Mouse (Mus musculus) urinary bladder, postnatal 10 days (tissue): ENCODE measurements around the gene Dner.
"Not testable (repeated sequence)": the region's sequence is repeated elsewhere in the genome, so short reads cannot be mapped to it uniquely, and the experiment has no call there.

Source experiments
- DNase-seq: peaks from one replicate; pipeline ENCODE4 v3.0.0; 2022; ENCODE audit warnings: low spot score

Dner gene

DNA sequence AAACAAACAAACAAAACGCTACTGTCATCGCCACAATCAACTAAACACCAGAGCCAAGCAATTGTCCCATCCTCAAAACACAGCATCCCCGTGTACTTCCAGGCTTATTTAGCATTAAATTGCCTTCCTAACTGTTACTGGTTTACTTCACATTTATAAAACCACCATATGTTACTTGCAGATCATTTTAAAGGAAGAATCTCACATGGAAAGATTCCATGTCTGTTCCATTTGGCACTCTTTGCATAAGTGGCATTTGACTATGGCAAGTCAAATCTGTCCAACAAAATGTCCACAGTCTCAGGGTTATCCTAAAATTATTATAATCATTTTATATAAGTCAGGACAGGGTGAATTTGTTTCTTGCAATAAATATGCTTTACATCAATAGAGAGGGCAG, 299.2 kb downstream of the Dner start:
- no peak for DNase-seq

DNA sequence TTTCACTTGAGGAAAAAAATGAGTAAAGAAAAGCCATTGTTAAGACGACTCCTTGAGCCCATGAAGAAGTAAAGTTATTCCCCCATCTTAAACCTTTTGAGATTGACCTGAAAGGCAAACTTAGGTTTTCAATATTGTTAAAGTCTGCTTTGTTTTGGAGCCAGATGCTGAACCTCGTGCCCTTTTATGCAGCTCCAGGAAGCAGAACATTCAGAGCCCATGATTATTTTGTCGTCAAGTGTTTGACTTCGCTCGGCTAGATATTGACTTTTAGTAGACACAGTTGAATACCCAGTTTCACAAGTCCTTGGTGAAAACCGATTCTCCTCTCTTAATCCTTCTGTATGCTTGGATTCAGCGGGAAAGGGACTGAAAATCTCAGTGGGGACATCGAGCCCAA, 300.1 kb downstream of the Dner start:
- DNase-seq, result no peak

DNA sequence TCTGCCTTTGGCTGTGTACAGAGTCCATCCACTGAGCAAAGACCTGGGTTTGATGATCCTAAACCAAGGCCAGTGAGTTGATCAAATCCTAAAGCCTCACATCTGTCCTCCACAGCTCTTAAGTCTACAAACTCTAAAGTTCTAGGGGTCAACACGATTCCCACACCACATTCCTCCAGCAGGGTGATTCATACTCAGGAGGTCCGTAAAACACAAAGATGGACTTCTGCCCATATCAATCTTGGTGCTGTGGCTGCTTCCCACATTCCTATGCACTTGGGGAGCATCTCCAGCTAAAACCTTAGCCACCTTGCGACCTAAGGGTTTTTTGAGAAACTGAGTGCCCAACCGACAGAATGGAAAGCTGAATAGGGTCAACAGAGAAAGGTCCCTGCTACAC, 305.1 kb downstream of the Dner start:
- DNase-seq, result no peak

DNA sequence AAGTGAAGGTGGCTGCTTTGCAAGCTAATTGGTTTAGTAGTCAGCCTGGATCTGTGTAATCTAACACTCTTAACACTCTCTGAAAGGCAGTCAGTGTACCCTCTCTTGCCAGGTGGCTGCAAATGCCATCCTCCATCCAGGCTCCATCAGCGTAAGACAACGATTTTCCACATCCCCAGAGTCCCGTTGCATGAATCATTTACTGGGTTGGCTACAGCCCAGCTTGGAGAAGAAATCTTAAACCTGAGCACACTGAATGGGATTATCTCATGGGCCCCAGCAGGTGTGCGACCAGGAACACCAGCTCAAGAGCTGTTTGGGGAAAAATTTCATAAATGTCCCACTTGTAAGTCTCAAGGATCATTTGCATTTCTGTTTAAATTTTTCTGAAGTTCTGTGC, 308.4 kb downstream of the Dner start:
- no peak for DNase-seq

DNA sequence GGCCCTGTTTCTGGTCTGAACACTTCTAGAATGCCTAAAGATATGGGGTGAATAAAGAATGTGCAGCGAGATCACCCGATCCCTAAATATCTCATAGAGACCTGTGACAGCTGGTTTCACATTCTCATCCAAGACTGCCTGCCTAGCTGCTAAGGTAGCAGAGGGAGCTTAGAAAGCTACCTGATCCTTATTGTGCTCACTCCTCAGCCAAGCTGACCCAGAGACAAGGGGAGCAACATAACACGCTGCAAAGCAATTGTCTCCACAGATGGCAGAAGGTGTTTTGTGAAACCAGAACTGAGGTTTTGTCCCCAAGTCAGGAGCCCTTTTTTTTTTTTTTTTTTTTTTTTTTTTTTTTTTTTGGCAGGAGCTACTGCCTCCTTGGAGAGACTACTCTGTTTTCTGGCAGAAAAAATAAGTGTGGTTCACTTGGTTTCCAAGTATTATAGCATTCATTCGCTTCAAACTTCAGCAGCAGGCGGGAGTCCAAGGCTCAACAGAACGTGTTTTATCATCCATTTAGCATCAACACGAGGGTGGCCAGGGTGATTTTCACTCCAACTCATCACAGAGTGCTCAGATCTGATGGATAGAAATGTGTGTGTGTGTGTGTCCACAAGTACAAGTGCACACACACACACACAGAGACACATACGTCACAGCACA, 309.4 kb downstream of the Dner start:
- DNase-seq, result no peak

DNA sequence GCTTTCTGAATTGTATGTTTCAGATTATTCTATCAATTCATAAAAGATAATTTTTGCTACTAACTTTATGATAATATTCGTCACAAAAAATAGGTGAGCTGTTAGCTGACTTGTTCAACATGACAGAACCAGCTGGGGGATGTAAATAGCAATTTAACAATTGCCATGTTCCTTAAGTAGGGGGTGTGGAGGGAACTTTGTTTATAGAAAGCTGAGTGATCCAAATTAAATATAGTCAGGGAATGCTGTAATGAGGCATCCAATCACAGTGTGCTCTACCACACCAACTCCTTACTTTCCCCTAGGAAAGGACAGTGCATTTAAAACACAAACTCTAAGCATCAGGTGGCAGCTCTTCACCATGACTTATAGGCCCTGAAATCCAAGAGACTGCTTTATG, 313.3 kb downstream of the Dner start:
- DNase-seq, result no peak

DNA sequence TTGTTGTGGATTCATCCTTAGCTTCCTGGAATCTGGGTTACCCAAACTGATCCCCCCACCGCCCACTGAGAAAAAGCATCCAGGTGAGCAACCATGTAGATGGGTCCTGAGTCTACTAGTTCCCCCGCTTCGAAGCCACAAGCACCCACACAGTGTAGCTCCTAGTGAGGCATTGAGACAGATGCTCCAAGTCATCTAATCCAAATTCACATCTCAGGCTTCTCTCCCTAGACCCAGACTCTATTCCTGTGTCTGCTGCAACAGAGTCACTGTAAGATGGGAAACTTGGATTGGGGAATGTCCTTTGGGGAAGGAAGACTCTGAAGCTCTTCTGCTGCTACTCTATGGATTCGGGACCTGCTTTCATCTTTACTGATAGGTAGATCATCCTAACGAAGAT, 314.0 kb downstream of the Dner start:
- DNase-seq, result no peak

DNA sequence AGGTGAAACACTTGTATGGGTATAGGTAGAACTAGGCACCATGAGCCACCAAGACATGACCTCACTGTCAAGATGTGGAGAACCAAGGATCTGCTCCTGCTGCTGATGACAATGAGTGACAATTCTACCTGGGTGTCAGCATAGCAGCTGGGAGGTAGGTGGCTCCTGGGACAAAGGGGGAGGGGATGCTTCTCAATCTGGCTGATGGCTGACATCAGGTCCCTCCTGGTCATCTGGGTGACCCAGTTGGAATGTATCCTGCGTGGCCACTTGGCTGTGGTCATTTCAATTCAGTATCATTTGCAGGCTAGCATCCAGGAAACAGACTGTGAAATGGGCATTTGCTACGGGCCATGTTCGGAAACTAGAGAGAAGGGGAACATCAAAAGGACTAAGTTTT, 315.1 kb downstream of the Dner start:
- DNase-seq, result no peak

DNA sequence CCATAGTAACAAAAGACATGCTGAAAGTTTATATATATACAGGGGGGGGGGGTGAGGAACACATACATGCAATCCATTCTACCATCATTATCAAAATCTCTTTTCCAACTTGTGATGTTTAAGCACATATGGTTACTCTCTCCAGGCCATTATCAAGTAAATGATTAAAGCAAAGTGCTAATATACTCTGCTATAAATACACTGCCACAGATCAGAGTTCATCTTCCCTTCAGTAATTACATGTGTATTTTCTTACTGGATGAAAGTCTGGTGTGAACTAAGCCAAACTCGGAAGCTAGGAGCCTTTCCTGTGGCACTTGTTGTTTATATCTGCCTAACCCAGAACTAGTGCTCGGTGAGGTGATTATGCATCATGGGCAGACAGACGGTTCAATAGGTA, 328.3 kb downstream of the Dner start:
- no peak for DNase-seq

DNA sequence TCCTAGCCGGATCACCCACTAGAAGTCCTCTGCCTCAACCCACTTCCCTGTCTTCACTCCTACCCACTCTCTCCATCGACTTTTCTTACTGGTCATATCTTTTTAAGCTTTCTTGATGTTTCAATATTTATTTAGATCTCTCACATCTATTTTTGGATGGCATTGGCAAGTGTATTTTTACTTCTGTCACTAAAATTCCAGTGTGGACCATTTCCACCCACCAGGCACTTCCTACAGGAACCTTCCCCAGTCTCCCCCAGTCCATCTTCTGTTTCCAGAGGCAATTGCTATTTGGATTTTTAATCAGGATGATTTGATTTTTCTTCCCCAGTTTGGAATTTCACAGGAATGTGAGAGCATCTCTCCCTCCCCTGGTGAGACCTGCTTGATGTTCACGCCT, 329.5 kb downstream of the Dner start:
- no peak for DNase-seq

DNA sequence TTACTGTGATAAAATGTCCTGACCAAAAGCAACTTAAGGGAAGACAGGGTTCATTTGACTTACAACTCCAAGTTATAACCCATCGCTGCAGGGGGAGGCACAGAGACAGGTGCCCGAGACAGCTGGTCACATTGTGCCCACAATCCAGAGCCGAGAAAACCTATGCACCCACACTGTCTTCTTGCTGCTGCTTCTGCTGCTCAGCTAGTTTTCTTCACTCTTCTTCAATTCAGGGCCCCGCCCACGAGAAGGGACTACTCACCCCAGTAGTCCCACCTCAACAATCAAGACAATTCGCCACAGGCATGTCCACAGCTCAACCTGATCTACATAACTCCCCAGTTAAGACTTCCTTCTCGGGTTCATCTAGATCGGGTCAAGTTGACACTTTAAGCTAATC, 332.1 kb downstream of the Dner start, which contains the start of gene Pid1:
Gene Pid1, minus strand, starts transcription at position 214 of the 400 bp plus-strand sequence.
- DNase-seq, result no peak

DNA sequence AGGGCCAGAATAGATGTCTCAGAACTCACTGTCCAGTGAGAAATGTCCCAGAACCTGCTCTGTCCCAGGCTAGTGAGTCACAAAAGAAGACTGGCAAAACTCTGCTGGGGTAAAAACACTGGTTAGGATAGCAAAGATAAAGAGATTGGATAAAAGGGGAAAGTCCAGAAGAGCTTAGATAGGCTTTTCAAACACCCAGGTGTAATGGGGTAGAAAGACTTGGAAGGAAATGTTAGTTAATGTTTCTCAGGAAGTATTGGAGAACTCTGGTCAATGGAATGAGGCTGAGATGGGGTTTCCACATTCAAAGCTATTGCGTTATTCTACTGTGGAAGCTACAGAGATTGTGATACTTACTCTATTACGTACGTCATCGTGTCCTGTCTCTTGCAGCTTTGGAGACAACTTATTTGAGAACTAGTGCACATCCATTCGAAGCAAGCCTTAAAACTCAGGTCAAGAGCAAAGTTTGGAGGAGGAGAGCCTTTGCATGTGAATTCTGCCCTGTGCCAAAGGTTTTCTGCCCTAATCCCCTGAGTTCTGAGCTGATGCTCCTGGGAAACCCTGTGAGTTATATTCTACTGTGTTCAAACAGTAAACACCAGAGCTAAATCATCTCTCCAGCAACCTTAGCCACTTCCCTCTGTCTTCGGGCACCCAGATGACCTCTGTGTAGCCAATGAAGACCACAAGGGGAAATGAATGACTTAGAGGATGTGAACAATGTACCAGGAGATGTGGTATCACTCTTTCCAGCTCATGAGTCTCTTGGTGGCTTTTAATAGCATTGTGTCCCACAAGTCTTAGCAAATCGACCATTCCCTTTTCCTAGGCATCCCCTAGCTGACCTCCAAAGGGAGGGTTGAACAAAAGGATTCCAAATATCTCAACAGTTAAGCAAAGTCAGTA, 333.1 kb downstream of the Dner start:
- DNase-seq, result no peak

DNA sequence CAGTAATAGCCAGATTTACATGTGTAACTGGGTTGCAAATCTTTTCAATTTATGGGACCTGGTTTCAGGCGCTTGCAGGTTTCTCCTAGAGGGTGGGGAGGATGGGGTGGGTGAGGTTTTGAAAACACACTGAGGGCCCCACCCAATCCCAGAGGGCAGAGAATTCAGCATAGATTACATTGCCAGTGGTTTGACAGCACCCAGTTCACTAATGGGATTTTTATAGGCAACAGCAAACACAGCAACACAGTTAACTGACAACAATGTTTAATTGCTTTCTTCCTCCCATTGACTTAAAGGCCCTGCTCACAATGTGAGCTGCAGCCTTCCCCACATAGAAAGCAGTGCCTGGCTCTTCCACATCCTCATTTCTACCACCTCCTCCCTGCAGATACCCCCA, 333.8 kb downstream of the Dner start:
- no peak for DNase-seq

DNA sequence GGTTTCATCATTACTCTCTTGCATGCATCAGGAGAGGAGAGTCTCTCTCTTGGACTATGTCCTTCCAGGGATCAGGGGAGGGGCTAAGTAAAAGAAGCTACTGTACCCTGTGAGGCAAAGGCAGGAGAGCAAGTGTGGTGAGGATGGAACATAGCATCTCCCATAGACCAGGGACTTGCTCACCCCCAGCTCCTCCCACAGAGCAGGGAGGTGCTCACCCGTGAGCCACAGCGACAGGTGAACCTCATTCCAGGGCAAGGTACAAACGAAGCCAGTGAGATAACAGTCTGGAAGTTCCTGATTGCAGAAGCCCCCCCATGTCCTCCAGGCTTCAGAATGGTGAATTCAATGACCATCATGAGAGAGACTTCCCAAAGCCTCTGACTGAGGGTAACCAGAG, 334.6 kb downstream of the Dner start:
- DNase-seq, result no peak

DNA sequence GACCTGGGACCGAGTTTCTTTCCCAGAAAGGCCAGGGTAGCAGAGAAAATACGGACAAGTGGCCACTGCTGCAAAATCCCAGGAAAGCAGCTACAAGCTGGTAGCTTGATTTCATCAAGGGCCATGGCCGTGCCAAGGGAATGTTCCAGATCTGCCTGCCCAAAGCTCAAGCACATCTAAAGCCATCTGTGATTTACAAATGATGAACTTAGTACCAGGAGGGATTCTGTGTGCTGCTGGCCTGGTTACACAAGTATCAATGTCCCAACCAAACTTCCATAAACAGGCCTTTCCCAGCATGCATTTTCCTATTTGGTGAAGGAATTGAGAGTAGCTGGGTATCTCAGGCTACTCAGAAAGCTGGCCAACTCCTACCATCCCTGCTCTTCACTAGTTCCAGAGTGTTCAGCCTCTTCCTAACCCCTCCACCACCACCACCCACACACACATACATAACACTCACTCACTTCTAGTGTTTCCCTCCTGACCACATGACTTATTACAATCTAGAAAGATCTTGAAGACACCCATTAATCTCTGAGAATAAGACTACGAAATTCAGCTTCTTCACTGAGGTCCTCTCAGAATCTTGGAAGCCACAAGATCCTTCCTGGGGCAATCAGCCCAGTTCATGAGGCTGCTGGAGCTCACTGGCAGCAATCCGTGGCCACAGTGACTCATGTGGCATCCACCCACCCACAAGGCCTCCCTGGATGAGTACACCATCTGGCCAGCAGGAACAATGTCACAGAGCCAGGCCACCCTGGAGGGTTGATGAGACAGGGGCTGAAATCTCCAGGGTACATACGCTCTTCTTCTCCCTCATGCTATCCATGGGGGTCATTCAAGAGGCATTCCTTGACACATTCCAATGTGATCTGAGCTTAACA, 336.2 kb downstream of the Dner start:
- no peak for DNase-seq

DNA sequence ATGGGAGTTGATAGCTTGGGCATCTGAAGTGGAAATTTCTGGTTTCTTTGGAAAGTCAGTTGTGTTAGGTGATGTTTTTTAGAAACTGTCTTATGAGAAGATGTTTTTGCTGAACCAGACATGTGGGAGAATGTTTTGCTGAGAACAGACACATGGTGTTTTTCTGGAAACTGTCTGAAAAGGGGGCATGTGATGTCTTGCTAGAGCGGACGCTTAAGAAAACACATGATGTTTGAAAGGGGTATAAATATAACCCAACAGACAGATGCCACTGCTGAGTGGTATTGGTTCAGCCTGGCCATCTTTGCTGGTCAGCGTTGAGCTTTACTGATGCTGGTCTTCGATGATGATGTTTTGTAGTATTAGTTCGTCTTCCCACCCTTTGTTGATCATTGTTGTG, 338.8 kb downstream of the Dner start:
- DNase-seq, result no peak

DNA sequence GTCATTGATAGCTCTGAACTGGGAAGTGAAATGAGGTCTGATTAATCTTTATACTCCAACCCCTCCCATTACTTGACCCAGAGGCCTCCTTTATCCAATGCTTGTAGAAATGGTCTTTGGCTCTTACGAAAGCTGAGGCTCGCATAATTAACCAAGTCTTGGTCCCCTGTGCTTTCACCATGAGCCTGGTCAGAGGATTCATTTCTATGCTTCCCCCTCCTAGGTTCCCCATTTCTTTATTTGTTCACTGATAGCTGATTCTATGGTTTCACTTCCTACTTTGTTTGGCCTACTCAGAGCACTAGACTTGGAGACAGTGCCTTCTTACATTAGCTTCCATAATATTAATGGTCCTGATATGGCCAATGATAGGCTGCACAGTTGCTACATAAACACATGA, 345.8 kb downstream of the Dner start:
- no peak for DNase-seq

DNA sequence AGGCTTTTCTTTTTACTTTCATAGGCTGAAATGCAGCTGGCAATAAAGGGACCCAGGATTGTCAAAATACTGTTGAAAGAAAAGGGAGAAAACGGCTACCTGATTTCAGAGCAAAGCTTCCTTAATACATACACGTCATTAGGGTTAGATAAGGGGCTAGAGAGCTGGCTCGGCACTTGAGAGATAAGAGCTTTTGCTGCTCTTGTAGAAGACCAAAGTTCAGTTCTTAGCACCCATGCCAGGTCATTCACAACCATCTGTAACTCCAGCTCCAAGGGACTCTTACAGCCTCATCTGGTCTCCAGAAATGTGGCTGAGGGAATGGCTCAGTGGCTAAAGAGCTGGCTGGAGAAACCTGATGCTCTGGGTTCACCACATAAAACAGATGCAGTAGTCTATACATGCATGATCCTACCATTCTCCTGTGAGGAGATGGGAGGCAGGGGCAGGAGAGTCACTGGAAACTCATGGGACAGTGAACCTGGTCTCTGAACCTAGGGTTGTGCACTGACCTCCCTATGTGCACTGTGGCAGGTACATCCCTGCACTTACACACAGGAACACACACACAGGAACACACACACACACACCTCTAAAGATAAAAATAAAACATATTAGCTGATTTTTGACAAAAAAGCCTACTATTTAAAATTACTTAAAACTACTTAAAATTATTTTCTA, 348.1 kb downstream of the Dner start:
- no peak for DNase-seq

DNA sequence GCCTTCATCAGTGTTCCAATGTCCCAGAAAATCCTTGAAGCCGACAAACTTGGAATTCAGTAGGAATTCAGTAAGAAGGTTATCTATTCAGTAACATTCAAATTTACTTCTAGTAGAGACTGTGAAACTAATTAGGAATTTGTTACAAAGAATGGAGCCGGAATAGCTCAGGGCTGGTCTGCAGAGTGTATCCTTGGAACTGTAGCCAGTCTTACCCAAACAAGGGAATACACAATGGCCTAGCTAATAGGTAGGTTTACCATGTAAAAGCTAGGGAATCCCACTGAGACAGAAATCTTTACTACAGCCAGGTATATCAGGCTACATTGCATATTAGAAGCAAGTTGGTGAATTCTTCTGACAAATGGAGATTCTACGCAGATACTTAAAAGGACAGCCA, 363.2 kb downstream of the Dner start:
- DNase-seq, result not testable (repeated sequence)

DNA sequence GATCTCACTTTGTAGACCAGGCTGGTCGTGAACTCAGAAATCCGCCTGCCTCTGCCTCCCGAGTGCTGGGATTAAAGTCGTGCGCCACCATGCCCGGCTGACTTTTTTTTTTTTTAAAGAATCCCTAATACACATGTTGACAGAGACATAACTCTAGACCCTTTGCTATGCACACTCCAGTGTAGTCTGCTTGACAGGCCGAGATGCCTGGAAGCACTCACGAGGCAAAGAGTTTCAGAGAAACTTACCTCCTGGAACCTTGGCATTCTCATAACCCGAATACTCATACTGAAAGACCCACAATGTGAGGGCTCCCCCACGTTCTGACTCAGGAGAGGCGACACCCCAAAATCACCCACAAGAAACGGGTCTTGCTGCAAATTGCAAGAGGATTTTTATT, 364.2 kb downstream of the Dner start:
- DNase-seq, result not testable (repeated sequence)

DNA sequence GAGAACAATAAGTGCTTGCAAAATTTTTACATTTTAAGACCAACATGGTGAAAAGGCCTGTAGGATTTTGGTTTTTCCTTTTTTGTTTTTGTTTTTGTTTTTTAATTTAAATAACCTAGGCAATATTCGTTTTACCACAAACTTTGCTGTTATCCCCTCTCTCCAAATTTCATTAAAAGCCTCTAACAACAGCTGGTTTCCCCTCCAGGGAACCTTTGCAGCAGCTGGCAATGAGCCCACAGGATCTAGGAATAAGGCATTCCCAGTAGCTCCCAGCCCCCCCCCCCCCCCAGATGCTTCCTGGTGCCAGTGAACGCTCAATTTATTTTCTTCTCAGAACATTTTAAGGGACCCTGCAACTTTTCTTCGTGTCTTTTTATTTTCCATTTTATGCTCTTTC, 370.7 kb downstream of the Dner start:
- DNase-seq, result no peak

DNA sequence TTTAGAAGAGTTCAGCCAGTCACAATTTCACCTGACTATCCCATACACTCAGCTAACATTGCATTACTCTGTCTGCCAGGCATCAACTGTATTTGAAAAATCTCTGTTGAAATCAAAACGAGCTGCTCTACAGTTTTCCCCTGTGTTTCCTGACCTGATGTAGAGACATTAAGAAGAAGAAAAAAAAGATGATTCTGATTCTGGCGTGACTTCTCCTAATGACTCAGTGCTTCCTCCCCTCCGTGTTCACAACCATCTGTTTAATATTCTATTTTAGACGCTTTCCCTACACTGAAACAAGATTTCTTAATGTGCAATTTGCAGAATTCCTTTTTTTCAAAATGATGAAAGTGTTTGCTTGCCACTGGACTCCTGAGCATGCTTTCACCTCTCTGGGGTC, 374.7 kb downstream of the Dner start:
- DNase-seq, result no peak
